Mouse (Mus musculus) stomach, postnatal 0 days (tissue): Measurements from ENCODE around the gene Gm266.

Experiments
- CTCF ChIP-seq: IDR thresholded peaks from 2 replicates; pipeline ENCODE4 v1.5.1; 2016; ENCODE audit warnings: antibody characterized with exemption, low read depth, mild to moderate bottlenecking, moderate library complexity
- EP300 ChIP-seq: optimal IDR thresholded peaks from 2 replicates; pipeline ENCODE3; 2016; ENCODE audit warnings: antibody characterized with exemption

- TF ChIP-seq CTCF (no peak), EP300 (no peak)
Observed at GRCm38 (mm10) chr12:111447350-111447749, 38.3 kb downstream of the Gm266 start.
